Mouse (Mus musculus): Measurements from ENCODE around the gene Tubgcp2. TPM values are rescaled to one million over a fixed set of nuclear protein-coding genes. Genes with fewer than 3 reads are reported as not detected.
A peak's percentile ranks its signal among the peaks of the same experiment; 100 is the strongest.

Gene Tubgcp2
- polyA plus RNA-seq, 1 experiment: 51.4 TPM

DNA sequence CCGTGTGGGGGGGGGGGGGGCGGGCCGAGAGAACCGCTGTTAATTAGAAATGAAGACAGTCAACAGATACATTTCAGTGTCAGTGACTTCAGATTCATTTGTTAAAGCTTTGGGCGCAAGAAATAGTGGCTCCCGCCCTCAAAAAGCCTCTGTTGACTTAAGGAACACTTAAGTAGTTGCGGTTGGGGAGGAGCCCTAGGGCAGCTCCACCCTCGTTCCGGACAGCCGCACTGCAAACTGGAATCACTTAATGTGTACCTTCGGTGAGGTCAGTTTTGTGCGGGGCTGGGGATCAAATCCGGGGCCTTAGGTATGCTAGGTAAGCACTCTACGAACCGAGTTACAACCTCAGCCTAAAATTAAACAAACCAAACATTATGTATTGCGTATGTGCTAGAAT lies 85.4 kb downstream of the Tubgcp2 start:
- Histone ChIP-seq H3K4me3 (replicated peaks; ENCODE audit: insufficient read depth, low read depth, low read length) (no peak overlapping the region), H3K27ac (ENCODE audit: insufficient read depth, low read length) (no peak overlapping the region), H3K4me1 (ENCODE audit: control insufficient read depth, insufficient read depth, low read length) (0 out of 2 replicates have a peak, but pooled peaks cover 4% of the 10 kb centered on the region), H3K27me3 (ENCODE audit: control insufficient read depth, insufficient read depth, low read length) (no peaks in the 10 kb centered on the region)
- 7% methylated on average over 16 of the region's 16 CpGs for WGBS
- no peak for DNase-seq
- no peak for TF ChIP-seq CTCF (IDR thresholded peaks at IDR 0.05; ENCODE audit: borderline replicate concordance, insufficient read depth, low read depth, low read length)
- no peak for TF ChIP-seq POLR2A (IDR thresholded peaks at IDR 0.05; ENCODE audit: borderline replicate concordance, insufficient read depth, low read length)

GRCm38 (mm10) chr7:139950283-139950971 lies 86.0 kb downstream of the Tubgcp2 start:
- under 1% methylated on average over 33 of the region's 33 CpGs for WGBS
- TF ChIP-seq CTCF (IDR thresholded peaks at IDR 0.05; ENCODE audit: borderline replicate concordance, insufficient read depth, low read depth, low read length) (no peak), POLR2A (IDR thresholded peaks at IDR 0.05; ENCODE audit: borderline replicate concordance, insufficient read depth, low read length) (no peak)
- Histone ChIP-seq H3K4me1 (ENCODE audit: control insufficient read depth, insufficient read depth, low read length) (0 out of 2 replicates have a peak, but pooled peaks cover 4% of the 10 kb centered on the region), H3K27me3 (ENCODE audit: control insufficient read depth, insufficient read depth, low read length) (peaks cover 2% of the 10 kb centered on the region; the same call in 1 of the 2 replicates), H3K4me3 (replicated peaks; ENCODE audit: insufficient read depth, low read depth, low read length) (peak overlapping the region; percentile 60), H3K27ac (ENCODE audit: insufficient read depth, low read length) (no peak overlapping the region)
- DNase-seq: no peak

DNA sequence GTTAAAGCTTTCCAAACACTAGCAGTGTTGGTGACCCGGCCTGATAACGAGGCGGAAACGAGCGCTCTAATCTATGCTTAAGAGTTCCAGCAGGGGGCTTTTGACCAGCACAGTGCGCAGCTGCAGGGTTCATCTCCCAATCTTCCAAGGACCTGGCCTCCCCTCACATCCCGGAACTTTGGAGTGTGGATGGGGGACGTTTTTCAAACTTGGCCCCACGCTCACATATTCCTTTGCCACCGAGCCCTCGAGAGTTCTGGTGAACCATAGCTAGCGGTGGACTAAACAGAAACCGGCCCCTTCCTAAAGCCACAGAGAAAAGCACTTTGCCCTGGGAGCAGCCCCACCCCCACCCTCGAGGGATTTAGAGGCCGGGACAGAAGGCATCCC lies 86.6 kb downstream of the Tubgcp2 start:
- 10% methylated on average over 15 of the region's 15 CpGs for WGBS
- H3K4me1 ChIP-seq (ENCODE audit: control insufficient read depth, insufficient read depth, low read length): 0 out of 2 replicates have a peak, but pooled peaks cover 4% of the 10 kb centered on the region
- TF ChIP-seq CTCF (IDR thresholded peaks at IDR 0.05; ENCODE audit: borderline replicate concordance, insufficient read depth, low read depth, low read length) (no peak), POLR2A (IDR thresholded peaks at IDR 0.05; ENCODE audit: borderline replicate concordance, insufficient read depth, low read length) (no peak)
- peaks cover 3% of the 10 kb centered on the region; the same call in 1 of the 2 replicates for H3K27me3 ChIP-seq (ENCODE audit: control insufficient read depth, insufficient read depth, low read length)
- H3K4me3 ChIP-seq (replicated peaks; ENCODE audit: insufficient read depth, low read depth, low read length): peak overlapping the region; percentile 60
- no peak overlapping the region for H3K27ac ChIP-seq (ENCODE audit: insufficient read depth, low read length)
- DNase-seq: no peak

GRCm38 (mm10) chr7:139946032-139946431 lies 90.4 kb downstream of the Tubgcp2 start:
- H3K4me3 ChIP-seq (replicated peaks; ENCODE audit: insufficient read depth, low read depth, low read length): no peak overlapping the region
- peaks cover 6% of the 10 kb centered on the region; the same call in 1 of the 2 replicates for H3K27me3 ChIP-seq (ENCODE audit: control insufficient read depth, insufficient read depth, low read length)
- DNase-seq: no peak
- 69% methylated on average over 5 of the region's 5 CpGs for WGBS
- H3K27ac ChIP-seq (ENCODE audit: insufficient read depth, low read length): no peak overlapping the region
- TF ChIP-seq CTCF (IDR thresholded peaks at IDR 0.05; ENCODE audit: borderline replicate concordance, insufficient read depth, low read depth, low read length): no peak
- TF ChIP-seq POLR2A (IDR thresholded peaks at IDR 0.05; ENCODE audit: borderline replicate concordance, insufficient read depth, low read length): no peak
- 0 out of 2 replicates have a peak, but pooled peaks cover 4% of the 10 kb centered on the region for H3K4me1 ChIP-seq (ENCODE audit: control insufficient read depth, insufficient read depth, low read length)

Other genes with a start within 250 kb of the Tubgcp2 start
- gene Adgra1, start 202.5 kb downstream of the Tubgcp2 start, polyA plus RNA-seq (2012; rRNA removed): 19.9 and 21.5 TPM in 2 replicates
- 139 and 160 TPM in 2 replicates for gene Kndc1, start 142.0 kb downstream of the Tubgcp2 start, polyA plus RNA-seq (2012; rRNA removed)
- 0.16 TPM in 1 of 2 replicates, not detected in the other for gene Utf1, start 92.9 kb downstream of the Tubgcp2 start, polyA plus RNA-seq (2012; rRNA removed)
- 0.21 and 0.39 TPM in 2 replicates for gene 6430531B16Rik, start 57.9 kb downstream of the Tubgcp2 start, polyA plus RNA-seq (2012; rRNA removed)
- gene Adam8, start 44.1 kb downstream of the Tubgcp2 start, polyA plus RNA-seq (2012; rRNA removed): 2.8 and 4.1 TPM in 2 replicates
- 75.8 and 76.9 TPM in 2 replicates for gene Zfp511, start 278 bp downstream of the Tubgcp2 start, polyA plus RNA-seq (2012; rRNA removed)
- gene Msx3, start 12.4 kb upstream of the Tubgcp2 start, polyA plus RNA-seq (2012; rRNA removed): not detected in 2 replicates
- gene Caly, start 45.9 kb upstream of the Tubgcp2 start, polyA plus RNA-seq (2012; rRNA removed): 189 and 198 TPM in 2 replicates
- not detected in 2 replicates for gene Prap1, start 56.7 kb upstream of the Tubgcp2 start, polyA plus RNA-seq (2012; rRNA removed)
- gene Fuom, start 65.8 kb upstream of the Tubgcp2 start, polyA plus RNA-seq (2012; rRNA removed): 94.7 and 98.3 TPM in 2 replicates
- 5.0 and 5.9 TPM in 2 replicates for gene Paox, start 79.1 kb upstream of the Tubgcp2 start, polyA plus RNA-seq (2012; rRNA removed)
- gene Echs1, start 79.8 kb upstream of the Tubgcp2 start, polyA plus RNA-seq (2012; rRNA removed): 90.9 and 98.6 TPM in 2 replicates
- gene Mtg1, start 100.9 kb upstream of the Tubgcp2 start, polyA plus RNA-seq (2012; rRNA removed): 42.4 and 45.9 TPM in 2 replicates
- 25.9 and 27.7 TPM in 2 replicates for gene Sprn, start 118.2 kb upstream of the Tubgcp2 start, polyA plus RNA-seq (2012; rRNA removed)
- not detected in 2 replicates for gene Olfr522, start 128.1 kb upstream of the Tubgcp2 start, polyA plus RNA-seq (2012; rRNA removed)
- 0.10 TPM in 2 replicates for gene Olfr523, start 136.5 kb upstream of the Tubgcp2 start, polyA plus RNA-seq (2012; rRNA removed)
- not detected in 2 replicates for gene Olfr524, start 169.3 kb upstream of the Tubgcp2 start, polyA plus RNA-seq (2012; rRNA removed)
- 0.03 TPM in 1 of 2 replicates, not detected in the other for gene Cd163l1, start 181.6 kb upstream of the Tubgcp2 start, polyA plus RNA-seq (2012; rRNA removed)
- 0.10 and 0.13 TPM in 2 replicates for gene 5830411N06Rik, start 210.6 kb upstream of the Tubgcp2 start, polyA plus RNA-seq (2012; rRNA removed)